Comparison of ENCODE assay signal across 8 mouse cellular contexts in the genomic region with DNA sequence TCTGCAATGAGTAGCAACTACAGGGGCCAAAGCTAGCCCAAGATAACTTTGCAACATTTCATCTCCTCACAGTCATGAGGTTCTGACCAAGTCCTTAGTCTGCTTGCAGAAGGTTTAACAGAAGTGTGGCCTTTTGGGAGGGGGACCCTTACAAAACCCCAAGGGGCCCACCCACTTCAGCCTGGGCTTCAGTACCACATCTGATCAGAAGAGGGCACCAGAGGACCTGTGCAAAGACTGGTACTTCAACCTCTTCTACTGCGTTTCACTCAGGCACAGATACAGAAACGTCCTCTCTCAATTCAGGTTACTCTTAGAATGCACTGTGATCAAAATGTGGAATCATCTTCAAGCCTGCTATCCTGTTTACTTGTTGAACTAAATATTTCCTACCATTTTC. TPM values are rescaled to one million over a fixed set of nuclear protein-coding genes. Genes with fewer than 3 reads are reported as not detected.
A peak's percentile ranks its signal among the peaks of the same experiment; 100 is the strongest.
DNase-seq lines count a peak whose midpoint lies in the region; ATAC-seq and TF ChIP-seq lines count a peak whose summit lies in the region.
"Had no signal": no experiment of that assay in that cellular context is flagged by ENCODE, and none has a peak within 500 bp of the region (broad histone marks: within the 10 kb centered on the region; RNA-seq: fewer than 3 reads in every experiment).

No protein-coding gene starts in this region.

- peak; percentile 24 for ATAC-seq in activated CD4-positive, CD25-positive, alpha-beta regulatory T cell, adult 4 months
- ATAC-seq in megakaryocyte progenitor cell, adult 5-6 weeks (replicated peaks; ENCODE audit: poor library complexity): peak; percentile 59

- TF ChIP-seq POLR2A in ES-Bruce4 (IDR thresholded peaks at IDR 0.05; ENCODE audit: insufficient read depth, low read length): no peak

- no peak overlapping the region for H3K9ac ChIP-seq in ES-Bruce4 (ENCODE audit: low read depth, poor library complexity, severe bottlenecking)
- H3K9ac ChIP-seq: lung, embryonic 15.5 days had no signal

- no peaks in the 10 kb centered on the region for H3K9me3 ChIP-seq in ES-Bruce4 (replicated peaks; ENCODE audit: control insufficient read depth, insufficient read depth, low read length, poor library complexity, severe bottlenecking)
- H3K9me3 ChIP-seq: lung, embryonic 15.5 days had no signal

- H3K27ac ChIP-seq in ES-Bruce4 (ENCODE audit: insufficient read depth, low read length): no peak overlapping the region
- H3K27ac ChIP-seq: lung, embryonic 15.5 days had no signal

- H3K27me3 ChIP-seq in ES-Bruce4 (ENCODE audit: control insufficient read depth, insufficient read depth, low read length, poor library complexity, severe bottlenecking): no peaks in the 10 kb centered on the region
- H3K27me3 ChIP-seq: lung, embryonic 15.5 days had no signal

- H3K4me3 ChIP-seq in ES-Bruce4 (ENCODE audit: low read depth, low read length): no peak overlapping the region
- H3K4me3 ChIP-seq: lung, embryonic 15.5 days had no signal

- H3K4me1 ChIP-seq in ES-Bruce4 (ENCODE audit: control insufficient read depth, insufficient read depth, low read length): no peaks in the 10 kb centered on the region

- H3K36me3 ChIP-seq in ES-Bruce4 (ENCODE audit: control insufficient read depth, insufficient read depth, low read length, poor library complexity, severe bottlenecking): no peaks in the 10 kb centered on the region
- H3K36me3 ChIP-seq: lung, embryonic 15.5 days had no signal

- TF ChIP-seq CTCF in ES-Bruce4 (IDR thresholded peaks at IDR 0.05; ENCODE audit: low read depth, low read length): peak; percentile 71

- TF ChIP-seq EP300 in ES-Bruce4 (IDR thresholded peaks at IDR 0.05; ENCODE audit: insufficient read depth, low read depth, low read length): no peak

- peak; percentile 49 to 73 for DNase-seq in cerebellum, postnatal 4 days (ENCODE audit: low spot score in 2 of 2)
- peak; percentile 36 for DNase-seq in gastrocnemius, postnatal 25 days
- DNase-seq in layer of hippocampus, postnatal 10 days (ENCODE audit: low spot score in 2 of 2): peak; percentile 80 to 84
- peak; percentile 71 to 80 for DNase-seq in spleen, postnatal 36 days (ENCODE audit: low spot score in 2 of 2)

RNA-seq across cellular contexts. Expression of gene Timm8a2, which starts 30.0 kb away (rescaled TPM):
- polyA plus RNA-seq in ES-Bruce4 (2011; ENCODE audit: insufficient read depth, insufficient read length, low read depth, missing spikeins): 0.99 TPM in 1 of 2 replicates, not detected in the other
- not detected for polyA plus RNA-seq in activated CD4-positive, CD25-positive, alpha-beta regulatory T cell, adult 4 months (2017; shearing (Covaris generic))
- total RNA-seq in gastrocnemius, postnatal 25 days (2021): not detected
- total RNA-seq in layer of hippocampus, postnatal 10 days (2021): not detected
- not detected in 2 replicates for total RNA-seq in megakaryocyte progenitor cell, adult 5-6 weeks (2015)
- not detected in 2 replicates for total RNA-seq in megakaryocyte progenitor cell, adult 5-6 weeks (2017)
- polyA plus RNA-seq: lung, embryonic 15.5 days had no signal

RNA-seq across cellular contexts. Expression of gene Tm9sf2, which starts 42.3 kb away (rescaled TPM):
- polyA plus RNA-seq in ES-Bruce4 (2011; ENCODE audit: insufficient read depth, insufficient read length, low read depth, missing spikeins): 79.7 and 85.3 TPM in 2 replicates
- 10 to 100 TPM; 62.7 to 83.6 TPM for polyA plus RNA-seq in activated CD4-positive, CD25-positive, alpha-beta regulatory T cell, adult 4 months (2017; shearing (Covaris generic))
- 10 to 100 TPM; 56.1 to 62.5 TPM for total RNA-seq in gastrocnemius, postnatal 25 days (2021)
- 10 to 100 TPM; 78.5 to 89.9 TPM for total RNA-seq in layer of hippocampus, postnatal 10 days (2021)
- 98.1 and 98.8 TPM in 2 replicates for total RNA-seq in megakaryocyte progenitor cell, adult 5-6 weeks (2015)
- total RNA-seq in megakaryocyte progenitor cell, adult 5-6 weeks (2017): 108 and 118 TPM in 2 replicates
